Mouse (Mus musculus) neutrophil, adult 5-6 weeks (primary cell): ENCODE measurements at regions not wholly inside any gene's neighbourhood (a gene's known extent, or its start where the extent isn't known, plus 50 kb on each side); places are given as distances from the start of the nearest gene placed in this dataset.
"Not testable (repeated sequence)": the region's sequence is repeated elsewhere in the genome, so short reads cannot be mapped to it uniquely, and the experiment has no call there.

Experiments used
- ATAC-seq: fragments of 151-379, 151-347 bp; 2 replicates; pipeline ENCODE4 v1.8.0; 2017; ENCODE audit warnings: mild to moderate bottlenecking, moderate TSS enrichment; ENCODE audit not compliant: insufficient number of reproducible peaks, poor library complexity, low FRiP score, severe bottlenecking; ENCODE audit errors: extremely low read depth

DNA sequence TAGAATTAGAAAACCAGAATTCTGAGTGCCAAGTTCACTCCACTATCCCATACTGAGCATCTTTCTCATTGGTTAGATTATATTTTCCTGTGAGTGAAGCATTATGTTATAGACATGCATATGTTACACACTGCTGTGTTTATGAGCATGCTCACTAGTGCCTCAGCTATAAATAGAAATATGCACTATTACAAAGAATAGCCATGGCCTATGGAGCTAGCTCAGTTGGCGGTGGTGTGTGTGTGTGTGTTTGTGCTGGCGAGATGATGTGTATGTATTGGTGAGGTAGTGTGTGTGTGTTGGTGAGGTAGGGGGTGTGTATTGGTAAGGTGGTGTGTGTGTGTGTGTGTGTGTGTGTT is 106.2 kb downstream of the Sec31a start:
- no peak for ATAC-seq

DNA sequence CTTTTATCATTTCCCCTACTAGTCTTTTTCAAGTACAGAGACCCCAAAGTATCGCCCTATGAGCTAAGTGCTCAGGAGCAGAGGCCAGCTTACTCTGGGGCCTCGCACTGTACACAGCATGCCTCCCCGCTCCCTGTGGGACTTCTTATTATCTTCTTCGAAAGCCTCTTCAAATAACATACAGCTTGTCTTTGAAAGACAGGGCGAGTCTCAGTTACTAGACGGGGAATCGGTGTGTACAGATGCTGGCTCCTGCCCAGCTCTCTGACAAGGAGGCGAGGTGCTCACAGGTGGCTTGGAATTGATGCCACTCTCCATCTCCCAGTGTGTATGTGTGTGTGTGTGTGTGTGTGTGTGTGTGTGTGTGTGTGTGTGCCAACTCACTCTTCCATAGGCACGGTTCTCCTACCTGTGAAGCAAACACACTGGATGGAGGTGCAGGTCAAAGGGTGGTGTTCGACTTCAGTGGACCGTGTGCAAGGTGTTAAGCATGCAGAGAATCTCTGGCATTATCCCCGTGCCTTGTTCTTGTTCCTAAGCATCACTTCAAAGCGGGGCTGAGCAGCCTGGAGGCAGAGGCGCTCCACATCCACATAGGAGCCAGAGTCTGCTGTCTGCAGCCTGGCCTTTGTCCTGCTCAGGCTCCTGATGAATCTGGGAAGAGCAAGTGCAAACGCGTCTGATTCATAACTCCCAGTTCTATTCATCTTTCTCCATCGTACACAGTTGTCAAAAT is 106.8 kb downstream of the Sec31a start:
- ATAC-seq = no peak

DNA sequence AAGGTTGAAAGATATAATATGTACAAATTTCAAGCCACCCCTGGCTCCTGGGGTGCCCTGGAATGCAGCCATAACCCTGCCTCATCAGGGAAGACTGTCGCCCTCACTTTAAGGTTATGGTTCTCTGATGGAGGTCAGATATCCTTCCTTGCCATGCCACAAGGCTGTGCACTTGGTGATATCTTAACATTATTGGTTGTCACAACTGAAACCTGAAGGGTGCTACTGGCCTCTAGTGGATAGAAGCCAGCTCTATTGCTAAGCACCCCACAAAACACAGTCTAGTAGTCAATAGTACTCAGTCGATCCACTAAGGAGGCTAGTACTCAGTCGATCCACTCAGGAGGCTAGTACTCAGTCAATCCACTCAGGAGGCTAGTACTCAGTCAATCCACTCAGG is 111.6 kb downstream of the Sec31a start:
- no peak for ATAC-seq

DNA sequence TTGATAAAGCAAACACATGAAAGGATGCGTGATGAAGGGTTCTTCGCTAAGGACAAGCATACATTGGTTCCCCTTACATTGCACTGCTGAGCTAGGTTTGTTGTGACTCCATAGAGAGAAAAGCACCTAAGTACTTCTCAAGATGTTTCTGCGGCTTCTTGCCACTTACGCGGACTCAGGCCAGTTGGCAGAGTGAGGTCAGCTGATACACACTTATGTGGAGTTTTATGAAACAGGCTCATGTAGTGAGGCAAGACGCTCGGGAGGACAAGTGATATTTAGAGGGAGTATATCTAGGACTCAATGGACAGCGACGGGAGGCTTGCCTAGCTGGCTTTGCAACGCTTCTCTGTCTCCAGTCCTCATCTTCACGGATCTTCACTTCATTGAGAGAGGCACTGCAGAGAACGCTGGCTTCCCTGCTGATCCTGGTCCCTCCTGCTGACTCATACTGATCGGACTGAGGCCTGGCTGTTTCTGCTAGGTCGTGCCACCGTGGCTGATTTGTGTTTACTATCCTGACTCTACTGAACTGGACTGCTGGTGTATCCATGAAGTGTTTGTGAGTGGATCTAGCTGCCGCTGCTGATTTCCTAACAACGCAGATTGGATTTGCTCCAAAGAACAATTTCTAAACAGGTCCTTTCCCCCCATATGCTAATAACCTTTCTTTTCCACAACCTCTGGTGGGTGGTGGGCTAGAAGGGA is 113.8 kb downstream of the Sec31a start:
- no peak for ATAC-seq

DNA sequence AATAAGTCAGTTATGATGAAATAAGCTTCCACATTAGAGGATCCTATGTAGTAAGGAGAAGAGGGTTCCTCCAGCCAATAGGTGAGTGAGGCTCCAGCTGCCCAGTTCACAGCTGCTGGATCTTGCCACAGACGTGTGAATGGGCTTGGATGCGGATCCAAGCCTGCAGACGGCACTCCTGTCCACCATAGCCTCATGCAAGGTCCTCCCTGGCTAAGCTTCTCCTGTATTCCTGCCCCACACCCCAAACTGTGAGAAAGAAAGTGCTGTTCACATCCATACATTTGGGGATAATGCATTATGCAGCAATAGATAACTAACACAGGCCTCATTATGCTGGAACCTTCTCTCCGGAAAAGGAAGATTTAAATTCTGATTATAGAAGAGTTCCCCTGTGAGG is 116.9 kb downstream of the Sec31a start:
- no peak for ATAC-seq

DNA sequence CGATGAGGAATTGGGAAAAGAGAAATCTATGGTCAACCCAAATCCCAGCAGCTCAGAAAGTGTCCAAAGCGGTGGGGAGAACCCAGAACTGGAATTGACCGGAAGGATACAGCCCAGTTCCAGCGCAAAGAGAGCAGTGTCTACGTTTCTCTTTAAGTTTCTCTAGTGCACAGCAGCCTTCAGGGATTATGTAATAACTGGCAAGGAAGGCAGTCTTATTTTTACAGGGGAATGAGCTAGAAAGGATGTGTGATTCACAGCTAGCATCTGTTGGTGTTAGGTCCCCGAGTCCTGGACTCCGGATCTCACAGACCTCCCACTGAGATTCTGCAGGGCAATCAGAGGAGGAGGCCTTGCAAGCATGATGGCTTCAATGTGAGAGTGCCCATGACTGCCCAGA is 121.8 kb downstream of the Sec31a start:
- ATAC-seq = no peak

DNA sequence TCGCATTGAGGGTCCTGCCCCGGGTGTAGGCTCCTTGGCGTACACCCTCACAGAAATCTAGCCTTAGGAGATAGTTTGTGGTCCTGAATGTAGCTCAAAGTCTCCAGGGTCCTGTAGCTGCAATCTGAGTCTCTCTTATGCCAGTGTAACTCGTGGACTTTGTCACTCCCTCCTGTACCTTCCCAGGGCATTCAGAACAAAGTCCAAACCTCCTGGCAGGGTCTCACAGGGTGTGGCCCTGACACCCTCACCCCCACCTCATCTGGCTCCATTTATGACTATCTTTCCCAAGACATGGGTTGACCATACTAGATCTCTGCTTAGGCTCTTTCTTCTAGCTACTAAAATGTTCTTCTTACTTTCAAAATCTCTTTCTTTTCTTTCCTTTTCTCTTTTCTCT is 120.6 kb upstream of the Tmem150c start:
- no peak for ATAC-seq

DNA sequence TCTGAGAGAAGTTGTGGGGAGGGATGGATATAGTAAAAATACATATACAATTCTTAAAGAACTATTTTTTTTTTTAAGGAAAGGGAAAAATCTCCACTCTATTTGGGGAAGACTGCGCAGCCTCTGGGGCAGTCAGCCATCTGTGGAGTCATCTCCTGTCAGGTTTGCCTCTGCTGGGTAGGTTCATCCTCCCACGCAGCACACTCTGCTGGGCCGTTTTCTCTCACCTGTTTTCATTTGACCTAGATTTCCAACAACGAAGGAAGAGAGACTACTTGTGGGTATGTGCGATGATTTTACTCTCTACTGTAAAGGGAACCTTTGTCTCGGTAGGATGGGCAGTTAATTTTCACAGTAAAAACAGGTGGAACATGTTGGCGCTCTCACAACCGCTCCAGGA is 119.9 kb upstream of the Tmem150c start:
- no peak for ATAC-seq

DNA sequence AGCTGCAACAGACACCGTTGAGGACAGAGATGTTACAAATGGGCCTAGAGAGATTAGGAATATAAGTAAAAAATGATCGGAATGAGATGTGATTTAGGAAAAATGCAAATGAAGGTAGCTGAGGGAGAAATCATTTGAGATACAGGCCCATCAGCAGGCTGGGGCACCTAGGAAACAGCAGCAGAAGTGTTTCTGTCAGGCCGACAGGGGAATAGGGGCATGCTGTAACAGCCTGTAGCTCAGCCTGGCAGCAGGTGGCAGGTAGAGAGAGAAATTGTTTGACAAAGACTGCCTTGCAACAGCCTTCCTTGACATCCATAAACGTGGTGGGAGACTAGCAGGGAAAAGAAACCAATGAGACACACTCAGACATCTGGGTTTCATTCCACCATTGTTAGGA is 115.1 kb upstream of the Tmem150c start:
- ATAC-seq = no peak

DNA sequence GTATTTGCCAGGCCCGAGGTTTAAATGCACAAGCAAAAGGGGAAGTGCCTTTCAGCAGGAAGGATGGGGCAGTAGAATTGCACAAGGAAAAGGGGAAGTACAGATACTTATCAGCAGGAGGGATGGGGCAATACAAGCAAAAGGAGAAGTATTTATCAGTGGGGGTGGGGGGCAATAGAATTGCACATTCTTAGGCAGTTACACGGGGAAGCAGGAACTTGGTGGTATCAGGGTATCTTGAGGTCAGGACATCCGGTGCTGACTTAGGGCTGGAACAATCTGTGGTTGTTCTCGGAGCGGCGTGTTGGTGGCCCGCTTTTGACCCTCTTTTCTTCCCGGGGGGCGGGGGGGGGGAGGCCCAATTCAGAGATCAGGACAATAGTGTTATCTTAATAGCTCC is 112.4 kb upstream of the Tmem150c start:
- not testable (repeated sequence) for ATAC-seq

DNA sequence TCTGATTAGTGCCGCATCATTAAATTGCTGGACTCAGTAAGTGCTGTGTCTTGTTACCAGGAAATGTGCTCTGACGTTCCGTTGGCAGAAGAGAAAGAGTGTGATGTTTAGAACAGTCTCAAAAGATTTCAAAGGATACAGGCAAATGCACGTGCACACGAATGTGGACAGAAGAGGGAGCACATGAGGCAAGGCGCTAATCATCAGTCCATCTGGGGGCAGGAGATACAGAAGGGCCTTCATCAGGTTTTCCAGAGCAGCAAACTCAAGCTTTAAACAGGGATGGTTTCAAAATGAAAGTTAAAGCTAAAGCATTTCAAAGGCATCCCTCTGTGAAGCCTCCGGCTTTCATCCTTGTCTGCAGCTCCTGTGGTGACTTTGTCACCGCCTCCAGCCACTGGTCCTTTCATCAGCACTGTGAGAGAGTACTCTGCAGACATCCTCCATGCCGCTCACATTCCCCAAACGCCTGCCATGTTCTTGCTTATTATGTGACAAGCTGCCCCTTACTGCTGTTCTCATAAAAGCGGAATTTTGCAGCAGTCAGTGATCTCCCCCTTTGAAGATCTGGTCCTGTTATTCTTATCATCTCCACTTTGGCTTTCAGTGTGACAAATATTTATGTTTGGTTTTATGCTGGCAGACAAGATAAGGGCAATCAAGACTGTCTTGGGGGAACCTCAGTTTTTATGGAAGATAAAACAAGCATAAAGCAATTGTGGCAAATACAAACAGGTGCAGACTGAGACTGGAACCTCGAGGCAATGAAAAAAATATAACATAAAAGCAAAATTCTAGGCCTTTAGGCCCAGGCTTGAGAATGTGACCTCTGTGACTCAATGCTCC is 111.5 kb upstream of the Tmem150c start:
- no peak for ATAC-seq

DNA sequence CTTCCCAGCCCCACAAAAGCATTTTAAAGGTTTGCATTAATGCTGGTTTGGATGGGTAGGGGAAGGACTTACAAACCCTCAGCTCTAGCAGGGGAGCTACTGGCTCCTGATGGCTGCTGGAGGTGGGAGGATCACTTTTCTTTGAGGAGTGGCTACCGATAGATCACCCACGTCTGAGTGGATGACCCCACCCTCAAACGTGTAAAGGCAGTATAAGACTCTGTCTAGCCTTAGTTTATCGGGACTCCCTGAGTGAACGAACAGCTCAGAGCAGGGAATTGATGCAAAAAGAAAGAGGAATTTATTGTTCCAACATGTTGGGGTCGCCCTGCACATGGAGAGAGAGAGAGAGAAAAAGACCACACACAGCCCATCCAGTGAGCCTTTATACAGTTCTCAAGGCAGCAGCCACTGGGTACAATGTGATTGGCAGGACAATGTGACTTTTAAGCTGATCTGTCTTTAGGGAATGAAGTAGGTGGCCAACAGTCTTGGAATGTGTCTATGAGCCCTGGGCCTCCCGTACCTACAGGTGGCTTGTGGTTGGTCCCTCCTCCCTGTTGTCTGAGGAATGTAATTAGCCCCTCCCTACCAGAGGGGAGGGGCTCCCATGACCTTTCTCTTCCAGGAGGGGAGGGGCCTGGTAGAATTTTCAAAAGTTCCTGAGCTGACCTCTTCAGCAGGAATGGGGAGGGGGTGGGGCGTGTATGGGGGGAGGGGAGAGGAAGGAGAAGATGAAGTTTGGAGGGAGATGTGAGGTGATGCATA is 108.7 kb upstream of the Tmem150c start:
- no peak for ATAC-seq

DNA sequence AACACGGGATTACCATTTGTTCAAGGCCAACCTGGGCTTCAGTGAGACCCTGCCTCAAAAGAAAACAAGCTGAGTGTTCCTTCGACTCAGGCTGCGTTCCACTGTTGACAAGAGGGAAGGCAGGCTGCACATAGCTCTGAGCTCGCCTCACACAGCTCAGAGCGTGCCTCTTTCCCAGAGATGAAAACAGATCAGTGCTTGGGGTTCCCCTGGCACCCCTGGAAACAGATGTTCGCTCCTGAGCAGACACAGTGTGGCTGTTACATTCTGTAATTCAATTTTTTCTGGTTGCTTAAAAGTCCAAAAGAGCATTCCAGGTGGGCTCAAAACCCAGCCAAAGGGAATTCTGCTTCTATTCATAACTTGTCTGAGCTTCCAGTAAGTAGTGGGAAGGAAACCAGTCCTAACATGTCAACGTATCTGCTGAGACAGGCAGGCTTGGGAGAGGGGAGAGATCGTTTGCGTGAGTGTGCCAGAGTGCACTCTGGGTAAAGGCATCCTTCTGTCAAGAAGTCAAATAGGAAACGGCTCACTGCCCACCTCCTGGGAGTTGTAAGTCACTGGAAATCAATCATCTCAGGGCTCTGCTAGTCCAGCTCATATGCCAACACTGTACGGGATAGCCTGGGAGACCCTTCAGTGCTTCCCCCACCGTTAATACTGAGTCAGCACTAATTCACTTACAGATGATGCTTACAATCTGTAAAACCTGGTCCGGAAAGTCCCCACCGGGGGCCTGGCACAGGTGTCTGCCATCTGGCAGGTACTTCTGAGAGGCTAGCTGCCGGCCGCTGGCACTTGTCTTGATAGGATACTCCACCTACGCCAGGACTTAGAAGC is 107.3 kb upstream of the Tmem150c start:
- no peak for ATAC-seq

DNA sequence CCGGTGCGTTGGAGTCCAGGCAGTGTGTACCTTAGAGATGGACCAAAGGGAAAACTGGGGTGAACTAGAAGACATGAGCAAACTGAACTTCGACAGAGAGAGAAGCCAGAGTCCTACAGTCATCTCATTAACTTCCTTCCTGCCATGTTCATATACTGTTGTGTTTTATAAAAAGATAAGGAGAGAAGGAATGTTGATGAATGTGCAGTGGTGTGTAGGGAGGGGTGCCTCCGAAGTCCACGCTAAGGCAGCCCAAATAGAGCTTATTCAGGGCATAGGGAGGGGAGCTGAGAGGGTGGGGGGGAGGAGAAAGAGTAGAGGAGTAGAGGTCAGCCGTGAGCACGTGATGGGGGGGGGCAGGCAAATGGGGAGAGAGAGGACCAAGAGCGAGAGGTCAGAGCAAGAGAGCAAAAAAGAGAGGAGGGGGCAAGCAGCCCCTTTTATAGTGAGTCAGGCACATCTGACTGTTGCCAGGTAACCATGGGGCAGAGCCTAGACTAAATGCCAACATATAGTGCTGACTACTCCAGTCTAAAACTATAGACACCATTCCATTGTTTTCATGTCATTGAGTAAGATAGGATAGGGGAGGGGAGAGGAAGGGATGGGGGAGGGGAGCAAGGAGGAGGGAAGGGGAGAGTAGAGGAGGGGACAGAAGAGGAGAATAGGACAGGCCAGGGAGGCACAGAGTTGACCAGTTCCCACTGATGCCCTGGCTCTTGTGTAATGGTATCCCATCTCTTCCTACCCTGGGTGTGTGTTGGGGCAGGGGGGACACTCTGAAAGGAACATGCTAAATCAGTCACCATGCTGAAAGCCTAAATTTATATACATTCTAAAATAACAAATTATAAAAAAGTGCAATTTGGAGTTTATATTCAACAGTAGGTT is 100.4 kb upstream of the Tmem150c start:
- no peak for ATAC-seq

DNA sequence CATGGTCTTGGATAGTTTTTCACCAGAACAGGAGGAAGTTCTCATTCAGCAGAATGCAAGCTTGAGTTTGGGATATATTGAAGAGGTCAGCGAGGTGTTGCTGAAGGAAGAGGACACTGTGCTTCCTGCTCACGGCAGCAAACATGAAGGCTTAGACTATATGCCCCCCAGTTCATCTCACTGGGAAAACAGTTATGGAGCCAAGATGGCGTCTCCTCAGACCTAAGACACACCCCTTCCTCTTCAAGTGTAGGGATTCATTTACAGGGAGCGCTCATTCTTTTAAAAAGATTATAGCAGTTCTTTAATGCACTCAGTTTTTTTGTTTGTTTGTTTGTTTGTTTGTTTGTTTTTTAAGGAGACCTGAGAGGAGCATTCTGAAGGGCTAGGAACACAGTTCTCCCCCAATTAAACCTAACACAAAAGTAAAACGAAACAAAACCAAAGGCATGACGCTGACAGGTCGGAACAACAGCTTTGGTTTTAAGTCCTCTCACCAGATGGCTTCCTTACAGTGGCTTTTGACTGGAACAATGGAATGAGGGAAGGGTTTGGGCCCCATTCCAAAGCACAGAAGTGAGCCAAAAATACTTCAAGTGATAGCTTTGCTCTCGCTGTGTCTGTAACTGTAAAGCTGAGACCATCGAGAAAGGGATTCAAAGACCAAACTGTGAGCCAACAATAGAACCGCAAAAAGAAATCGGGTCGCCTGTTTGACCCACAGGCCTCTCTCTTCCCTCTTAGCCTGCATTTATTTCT is 99.5 kb upstream of the Tmem150c start:
- no peak for ATAC-seq

DNA sequence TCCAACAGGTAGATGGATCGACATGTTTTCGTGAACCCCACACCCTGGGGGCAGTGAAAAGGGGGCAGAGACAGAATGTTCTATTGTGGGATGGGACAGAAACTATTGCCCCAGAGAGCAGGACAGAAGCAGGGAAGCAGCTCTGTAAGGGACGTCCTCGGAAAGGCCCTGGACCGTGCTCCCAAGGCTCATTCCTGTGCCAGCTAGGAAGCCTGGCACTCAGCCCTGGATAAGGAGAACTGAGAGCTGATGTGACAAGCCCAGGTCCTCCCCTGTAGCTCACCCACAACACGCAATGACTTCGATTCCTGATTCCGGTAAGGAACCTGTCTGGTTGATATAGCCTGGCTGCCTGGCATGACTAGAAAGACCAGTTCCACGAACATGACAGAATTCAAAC is 95.7 kb upstream of the Tmem150c start:
- ATAC-seq = no peak

DNA sequence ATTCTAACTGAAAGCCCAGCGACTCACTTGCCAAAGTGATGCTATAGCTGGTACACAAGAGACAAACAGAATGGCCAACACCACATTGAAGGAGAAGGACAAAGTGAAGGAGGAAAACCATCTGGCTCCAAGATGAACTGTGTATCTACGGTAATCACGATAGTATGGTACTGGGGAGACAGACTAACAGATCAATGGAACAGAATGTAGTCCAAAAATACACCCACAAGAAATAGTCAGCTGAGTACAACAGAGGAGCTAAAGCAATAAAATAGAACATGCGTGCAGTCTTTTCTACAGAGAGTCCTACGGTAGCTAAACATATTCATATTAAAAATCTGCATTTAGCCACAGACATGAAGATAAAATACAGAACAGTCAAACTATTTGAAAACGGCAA is 92.4 kb upstream of the Tmem150c start:
- no peak for ATAC-seq
